Mouse (Mus musculus) small intestine, adult 2 months (tissue): ENCODE results near the gene Snx5. TPM values are rescaled to one million over a fixed set of nuclear protein-coding genes. Genes with fewer than 3 reads are reported as not detected.

Experiments used
- H3K27ac ChIP-seq: fragments of 200-500 bp; 2 replicates; pipeline ENCODE4 v1.5.1; 2012; ENCODE audit warnings: low read depth, low read length, control low read depth, inconsistent platforms; ENCODE audit not compliant: insufficient read depth
- H3K27me3 ChIP-seq: fragments of 200-500 bp; 2 replicates; pipeline ENCODE4 v1.6.1; 2012; ENCODE audit warnings: mild to moderate bottlenecking, moderate library complexity, low read length, inconsistent platforms; ENCODE audit not compliant: control insufficient read depth, insufficient read depth
- H3K36me3 ChIP-seq: fragments of 200-500 bp; 2 replicates; pipeline ENCODE4 v1.6.1; 2012; ENCODE audit warnings: mild to moderate bottlenecking, low read length, control low read depth, inconsistent platforms; ENCODE audit not compliant: control insufficient read depth, insufficient read depth
- H3K4me1 ChIP-seq: fragments of 200-500 bp; 2 replicates; pipeline ENCODE4 v1.6.1; 2012; ENCODE audit warnings: low read length, inconsistent platforms, mixed read lengths; ENCODE audit not compliant: control insufficient read depth, insufficient read depth, insufficient read length
- H3K4me3 ChIP-seq: fragments of 200-500 bp; 2 replicates; pipeline ENCODE4 v1.5.1; 2012; ENCODE audit warnings: low read depth, mild to moderate bottlenecking, control low read depth, inconsistent platforms, low read length, moderate library complexity
- CTCF ChIP-seq: fragments of 200-500 bp; IDR thresholded peaks from 2 replicates; pipeline ENCODE4 v1.5.1; 2012; ENCODE audit warnings: low read depth, mild to moderate bottlenecking, control low read depth, inconsistent platforms, low read length, moderate library complexity, mixed read lengths; ENCODE audit not compliant: insufficient replicate concordance, insufficient read length; ENCODE audit errors: extremely low read depth
- POLR2A ChIP-seq: fragments of 200-500 bp; IDR thresholded peaks from 2 replicates; pipeline ENCODE4 v1.6.1; 2012; ENCODE audit warnings: low read depth, mild to moderate bottlenecking, control low read depth, inconsistent platforms, low read length, moderate library complexity
- WGBS: fragments of 180-500 bp; shearing (Covaris S2); methylation state at CpG from one replicate; pipeline ENCODE4 v1.1.7; 2018; 5-methylcytosine and 5-hydroxymethylcytosine counted together
- polyA plus RNA-seq: library from polyadenylated mRNA; depleted of rRNA; stranded (reverse); fragments of >200 nt; gene quantifications from 2 replicates; pipeline ENCODE4 v1.2.3, GENCODE M21; 2012; rRNA removed

The Snx5 gene
- 17.5 and 36.0 TPM in 2 replicates for polyA plus RNA-seq

DNA sequence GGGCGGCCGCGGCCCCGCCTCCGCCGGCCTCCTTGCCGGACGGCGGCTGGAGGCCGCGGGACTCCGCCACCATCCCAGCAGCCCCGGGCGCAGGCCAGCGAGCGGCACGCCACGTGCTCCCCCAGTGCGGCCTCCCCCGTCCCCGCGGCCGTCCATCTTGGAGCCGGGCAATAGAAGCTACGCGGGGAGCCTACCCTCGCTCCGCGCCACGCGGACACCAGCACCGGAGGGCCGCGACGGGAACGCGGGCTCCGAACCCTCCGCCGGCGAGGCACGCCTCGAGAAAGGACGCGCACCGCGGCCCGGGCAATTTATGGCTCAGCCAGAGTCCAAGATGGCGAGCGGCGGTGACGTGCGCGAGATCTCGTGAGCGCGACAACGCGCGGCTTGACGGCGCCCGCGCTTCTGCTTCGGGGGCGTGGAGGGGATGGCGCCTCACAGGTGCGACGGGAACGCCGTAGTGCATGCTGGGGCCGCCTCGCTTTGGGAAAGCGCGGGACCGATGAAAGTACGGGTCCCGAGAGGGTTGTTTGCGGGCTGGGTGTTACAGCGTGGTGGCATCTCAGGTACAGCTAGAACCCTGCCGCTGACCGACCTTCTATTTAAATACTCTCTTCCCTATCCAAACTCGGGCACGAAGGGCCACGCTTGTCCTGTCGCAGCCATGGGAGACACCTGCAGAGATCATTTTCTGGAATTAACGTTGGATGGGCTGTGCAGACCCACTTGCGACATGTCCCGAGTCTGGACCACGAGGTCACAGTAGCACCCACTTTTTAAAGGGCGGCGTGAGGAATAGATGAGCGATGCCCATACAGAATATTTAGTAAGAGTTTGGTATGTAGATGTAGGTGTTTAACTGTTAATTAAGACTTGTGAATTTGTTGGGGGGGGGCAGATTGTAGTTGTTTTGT is at the start of gene Snx5, which contains the start of gene Mgme1:
Snx5 (minus strand) TSS at position 400 of the 914 bp plus-strand sequence.
Mgme1 (plus strand) TSS at position 157 of the 914 bp plus-strand sequence.
- peak within 1 kb of the TSS; percentile 89 for H3K4me3 ChIP-seq
- H3K4me1 ChIP-seq: peaks cover 8% of the 10 kb centered on the region; the same call in 1 of the 2 replicates
- no peaks in the 10 kb centered on the region for H3K36me3 ChIP-seq
- under 1% methylated on average over 93 of the region's 93 CpGs for WGBS
- peak within 1 kb of the TSS; percentile 89 for H3K27ac ChIP-seq
- no peaks in the 10 kb centered on the region for H3K27me3 ChIP-seq
- TF ChIP-seq CTCF (no peak), POLR2A (peak; percentile 44)

- 76% methylated on average over 2 of the region's 2 CpGs for WGBS
- H3K27me3 ChIP-seq: no peaks in the 10 kb centered on the region
- peaks cover 4% of the 10 kb centered on the region; the same call in 1 of the 2 replicates for H3K36me3 ChIP-seq
- TF ChIP-seq CTCF: no peak
- TF ChIP-seq POLR2A: no peak
- H3K27ac ChIP-seq: no peak overlapping the region
- H3K4me3 ChIP-seq: no peak overlapping the region
- H3K4me1 ChIP-seq: peaks cover 3% of the 10 kb centered on the region; the same call in 1 of the 2 replicates
These were observed 40.7 kb upstream of the Snx5 start for GRCm38 (mm10) chr2:144311372-144311771.

- Histone ChIP-seq H3K4me1 (peaks cover 5% of the 10 kb centered on the region; the same call in 1 of the 2 replicates), H3K27me3 (no peaks in the 10 kb centered on the region), H3K36me3 (peaks cover 5% of the 10 kb centered on the region; the same call in 1 of the 2 replicates), H3K27ac (no peak overlapping the region), H3K4me3 (no peak overlapping the region)
- WGBS: 64% methylated on average over 5 of the region's 5 CpGs
- TF ChIP-seq CTCF (no peak), POLR2A (no peak)
These were observed 39.6 kb upstream of the Snx5 start for GRCm38 (mm10) chr2:144310273-144310672.

GRCm38 (mm10) chr2:144308561-144308960 is 37.9 kb upstream of the Snx5 start:
- TF ChIP-seq POLR2A (no peak), CTCF (no peak)
- no peaks in the 10 kb centered on the region for H3K27me3 ChIP-seq
- H3K4me3 ChIP-seq: no peak overlapping the region
- peaks cover 11% of the 10 kb centered on the region; the same call in 1 of the 2 replicates for H3K4me1 ChIP-seq
- 22% methylated on average over 8 of the region's 8 CpGs for WGBS
- 0 out of 2 replicates have a peak overlapping the region, but pooled peaks have one; percentile 33 for H3K27ac ChIP-seq
- peaks cover 4% of the 10 kb centered on the region; the same call in 1 of the 2 replicates for H3K36me3 ChIP-seq

GRCm38 (mm10) chr2:144305721-144306294 is 35.1 kb upstream of the Snx5 start:
- peaks cover 3% of the 10 kb centered on the region; the same call in 1 of the 2 replicates for H3K36me3 ChIP-seq
- TF ChIP-seq POLR2A: no peak
- TF ChIP-seq CTCF: peak; percentile 17; the same call in 1 of the 2 replicates
- WGBS: 71% methylated on average over 18 of the region's 18 CpGs
- peaks cover 20% of the 10 kb centered on the region for H3K4me1 ChIP-seq
- no peak overlapping the region for H3K27ac ChIP-seq
- no peaks in the 10 kb centered on the region for H3K27me3 ChIP-seq
- H3K4me3 ChIP-seq: no peak overlapping the region

- 60% methylated on average over 11 of the region's 11 CpGs for whole genome bisulfite sequencing
- Histone ChIP-seq H3K4me3 (no peak overlapping the region), H3K27ac (peak overlapping the region; percentile 48; the same call in 1 of the 2 replicates), H3K27me3 (no peaks in the 10 kb centered on the region), H3K4me1 (peaks cover 17% of the 10 kb centered on the region), H3K36me3 (0 out of 2 replicates have a peak, but pooled peaks cover 3% of the 10 kb centered on the region)
- TF ChIP-seq POLR2A (no peak), CTCF (no peak)
These were observed 30.4 kb upstream of the Snx5 start for GRCm38 (mm10) chr2:144301101-144301500.
